Mouse (Mus musculus): ENCODE measurements around the gene Tubgcp5. TPM values are rescaled to one million over a fixed set of nuclear protein-coding genes. Genes with fewer than 3 reads are reported as not detected.
A peak's percentile ranks its signal among the peaks of the same experiment; 100 is the strongest.

Tubgcp5 gene
- polyA plus RNA-seq, 1 experiment from 2014 or later, result 30.5 TPM

DNA sequence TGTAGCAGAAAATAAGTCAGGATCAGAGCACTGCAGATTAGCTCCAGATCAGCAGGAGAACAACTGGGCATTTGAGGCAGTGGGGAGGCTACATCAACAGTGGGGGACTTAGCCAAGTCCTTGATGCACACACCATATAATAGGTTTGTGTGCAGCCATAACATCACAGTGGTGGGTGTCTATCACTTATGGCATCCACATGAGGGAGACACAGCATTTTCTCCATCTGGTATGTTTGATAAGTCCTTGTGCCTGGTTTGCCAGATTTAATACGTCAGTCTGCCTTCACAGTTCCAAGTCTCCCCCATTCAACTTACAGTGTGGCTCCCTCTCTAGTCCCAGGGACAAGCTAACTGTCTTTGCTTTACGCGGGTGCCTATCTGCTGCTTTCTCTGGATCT is 1.7 kb upstream of the Tubgcp5 start:
- DNase-seq (ENCODE audit: low spot score), result no peak
- Histone ChIP-seq H3K4me2 (replicated peaks; ENCODE audit: low read depth, low read length) (no peak overlapping the region), H3K27ac (ENCODE audit: low read depth, low read length) (no peak overlapping the region), H3K36me3 (ENCODE audit: control insufficient read depth, insufficient read depth, low read length) (peaks cover 10% of the 10 kb centered on the region; the same call in 1 of the 2 replicates), H3K27me3 (ENCODE audit: control insufficient read depth, insufficient read depth, low read length) (no peaks in the 10 kb centered on the region), H3K9me3 (ENCODE audit: control insufficient read depth, low read length) (no peaks in the 10 kb centered on the region), H3K4me3 (ENCODE audit: low read depth, low read length) (no peak overlapping the region), H3K4me1 (replicated peaks; ENCODE audit: control insufficient read depth, insufficient read depth, low read length) (no peaks in the 10 kb centered on the region), H3K9ac (ENCODE audit: low read depth, low read length) (no peak overlapping the region)
- ATAC-seq (ENCODE audit: low FRiP score), result no peak
- 83% methylated on average over 3 of the region's 3 CpGs for WGBS

DNA sequence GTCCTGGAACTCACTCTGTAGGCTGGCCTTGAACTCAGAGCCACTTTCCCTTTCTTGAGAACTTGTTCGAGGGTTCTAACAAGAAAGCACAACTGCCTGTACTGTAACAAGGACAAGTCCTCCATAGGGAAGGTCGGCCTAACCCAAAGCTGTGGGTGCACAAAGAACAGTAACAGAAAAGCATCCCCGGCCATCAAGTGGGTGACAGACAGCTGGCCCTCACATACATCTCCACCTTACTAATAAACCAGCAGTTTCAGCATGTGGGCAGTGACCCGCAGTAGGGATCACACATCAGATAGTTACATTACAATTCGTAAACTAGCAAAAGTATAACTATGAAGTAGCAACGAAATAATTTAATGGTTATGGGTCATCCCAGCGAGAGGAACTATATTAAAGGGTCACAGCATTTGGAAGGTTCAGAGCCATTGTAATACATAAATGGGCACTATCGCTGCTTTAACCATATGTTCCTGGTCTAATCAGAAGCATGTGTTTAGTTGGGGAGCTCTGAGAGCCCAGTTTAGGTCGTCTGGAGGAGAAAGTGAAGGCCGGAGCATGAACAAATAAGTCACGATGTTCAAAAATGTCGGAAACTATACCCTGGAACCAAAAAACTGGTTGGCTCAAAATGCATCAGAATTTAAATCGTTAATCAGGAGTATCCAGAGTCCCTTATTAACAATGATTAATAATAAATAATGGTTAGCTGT is 560 bp upstream of the Tubgcp5 start:
- H3K36me3 ChIP-seq (ENCODE audit: control insufficient read depth, insufficient read depth, low read length), result peaks cover 13% of the 10 kb centered on the region; the same call in 1 of the 2 replicates
- H3K9ac ChIP-seq (ENCODE audit: low read depth, low read length), result peak overlapping the region; percentile 87
- ATAC-seq (ENCODE audit: low FRiP score) (peak; percentile 48), DNase-seq (ENCODE audit: low spot score) (peak; percentile 48)
- WGBS, result 38% methylated on average over 13 of the region's 13 CpGs
- H3K9me3 ChIP-seq (ENCODE audit: control insufficient read depth, low read length), result no peaks in the 10 kb centered on the region
- no peak overlapping the region for H3K27ac ChIP-seq (ENCODE audit: low read depth, low read length)
- peak overlapping the region; percentile 64 for H3K4me2 ChIP-seq (replicated peaks; ENCODE audit: low read depth, low read length)
- no peaks in the 10 kb centered on the region for H3K4me1 ChIP-seq (replicated peaks; ENCODE audit: control insufficient read depth, insufficient read depth, low read length)
- peak overlapping the region; percentile 82 for H3K4me3 ChIP-seq (ENCODE audit: low read depth, low read length)
- H3K27me3 ChIP-seq (ENCODE audit: control insufficient read depth, insufficient read depth, low read length), result no peaks in the 10 kb centered on the region

DNA sequence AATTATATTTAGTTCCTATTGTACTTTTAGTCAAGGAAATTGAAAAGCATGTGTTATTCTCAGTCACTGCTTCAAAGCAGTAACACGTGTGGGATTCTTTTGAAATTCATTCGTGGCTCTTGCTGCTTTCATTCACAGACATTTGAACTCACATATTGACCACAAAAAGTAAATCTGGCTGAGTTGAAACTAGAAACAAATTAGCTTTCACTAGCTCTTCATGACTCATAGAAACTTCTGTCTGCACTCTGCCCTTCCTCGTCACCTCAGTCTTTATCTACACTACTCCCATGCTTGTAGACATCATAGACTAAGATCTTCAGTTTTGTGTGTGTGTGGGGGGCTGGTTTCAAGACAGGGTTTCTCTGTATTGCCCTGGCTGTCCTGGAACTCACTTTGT is 6.0 kb downstream of the Tubgcp5 start:
- DNase-seq (ENCODE audit: low spot score) (no peak), ATAC-seq (ENCODE audit: low FRiP score) (no peak)
- peaks cover 19% of the 10 kb centered on the region for H3K36me3 ChIP-seq (ENCODE audit: control insufficient read depth, insufficient read depth, low read length)
- no peaks in the 10 kb centered on the region for H3K9me3 ChIP-seq (ENCODE audit: control insufficient read depth, low read length)
- WGBS, result 90% methylated on average over 3 of the region's 3 CpGs
- H3K9ac ChIP-seq (ENCODE audit: low read depth, low read length), result no peak overlapping the region
- no peak overlapping the region for H3K4me2 ChIP-seq (replicated peaks; ENCODE audit: low read depth, low read length)
- no peak overlapping the region for H3K27ac ChIP-seq (ENCODE audit: low read depth, low read length)
- H3K4me3 ChIP-seq (ENCODE audit: low read depth, low read length), result no peak overlapping the region
- no peaks in the 10 kb centered on the region for H3K27me3 ChIP-seq (ENCODE audit: control insufficient read depth, insufficient read depth, low read length)
- H3K4me1 ChIP-seq (replicated peaks; ENCODE audit: control insufficient read depth, insufficient read depth, low read length), result no peaks in the 10 kb centered on the region

DNA sequence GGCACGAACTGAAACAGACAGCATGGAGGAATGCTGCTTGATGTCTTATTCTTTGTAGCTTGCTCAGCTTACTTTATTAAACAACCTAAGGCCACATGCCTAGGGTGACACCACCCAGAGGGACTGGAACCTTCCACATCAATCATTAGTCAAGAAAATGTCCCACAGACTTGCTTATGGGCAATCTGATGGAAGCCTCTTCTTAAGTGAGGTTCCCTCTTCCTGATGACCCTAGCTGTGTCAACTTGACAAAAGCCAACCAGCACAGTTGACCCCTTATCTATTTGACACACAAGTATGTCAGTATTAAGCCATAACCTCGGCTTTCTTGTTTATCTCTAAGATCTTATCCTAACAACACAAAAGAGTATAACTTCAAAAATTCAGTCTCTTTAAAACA is 16.0 kb downstream of the Tubgcp5 start:
- peaks cover 5% of the 10 kb centered on the region; the same call in 1 of the 2 replicates for H3K36me3 ChIP-seq (ENCODE audit: control insufficient read depth, insufficient read depth, low read length)
- no peaks in the 10 kb centered on the region for H3K27me3 ChIP-seq (ENCODE audit: control insufficient read depth, insufficient read depth, low read length)
- H3K27ac ChIP-seq (ENCODE audit: low read depth, low read length), result no peak overlapping the region
- DNase-seq (ENCODE audit: low spot score), result no peak
- no peak overlapping the region for H3K4me2 ChIP-seq (replicated peaks; ENCODE audit: low read depth, low read length)
- WGBS, result 96% methylated on average over 2 of the region's 2 CpGs
- no peak for ATAC-seq (ENCODE audit: low FRiP score)
- H3K4me1 ChIP-seq (replicated peaks; ENCODE audit: control insufficient read depth, insufficient read depth, low read length), result no peaks in the 10 kb centered on the region
- no peaks in the 10 kb centered on the region for H3K9me3 ChIP-seq (ENCODE audit: control insufficient read depth, low read length)
- H3K4me3 ChIP-seq (ENCODE audit: low read depth, low read length), result no peak overlapping the region
- H3K9ac ChIP-seq (ENCODE audit: low read depth, low read length), result no peak overlapping the region

DNA sequence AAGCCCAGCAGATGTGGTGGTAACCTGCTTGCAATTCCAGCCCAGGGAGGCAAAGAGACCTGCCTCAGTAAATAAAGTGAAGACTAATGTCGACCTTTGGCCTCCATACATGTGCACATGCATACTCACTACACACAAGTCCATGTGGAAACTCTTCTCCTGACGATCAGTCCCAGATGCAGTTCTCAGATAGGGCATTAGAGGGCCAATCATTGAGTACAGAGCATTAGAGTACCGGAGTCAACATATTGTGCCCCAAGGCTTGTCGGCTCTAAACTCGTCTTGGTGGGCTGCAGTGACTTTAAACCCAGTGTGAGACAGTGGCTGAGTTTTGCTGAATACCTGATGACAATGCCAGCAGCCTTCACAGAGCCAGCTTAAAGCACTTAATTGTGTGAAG is 30.5 kb downstream of the Tubgcp5 start:
- Histone ChIP-seq H3K9me3 (ENCODE audit: control insufficient read depth, low read length) (no peaks in the 10 kb centered on the region), H3K4me1 (replicated peaks; ENCODE audit: control insufficient read depth, insufficient read depth, low read length) (no peaks in the 10 kb centered on the region), H3K9ac (ENCODE audit: low read depth, low read length) (no peak overlapping the region), H3K27ac (ENCODE audit: low read depth, low read length) (no peak overlapping the region), H3K4me2 (replicated peaks; ENCODE audit: low read depth, low read length) (no peak overlapping the region), H3K4me3 (ENCODE audit: low read depth, low read length) (no peak overlapping the region), H3K27me3 (ENCODE audit: control insufficient read depth, insufficient read depth, low read length) (no peaks in the 10 kb centered on the region), H3K36me3 (ENCODE audit: control insufficient read depth, insufficient read depth, low read length) (peaks cover 11% of the 10 kb centered on the region; the same call in 1 of the 2 replicates)
- ATAC-seq (ENCODE audit: low FRiP score), result no peak
- WGBS, result 83% methylated on average over 5 of the region's 5 CpGs
- DNase-seq (ENCODE audit: low spot score), result no peak

DNA sequence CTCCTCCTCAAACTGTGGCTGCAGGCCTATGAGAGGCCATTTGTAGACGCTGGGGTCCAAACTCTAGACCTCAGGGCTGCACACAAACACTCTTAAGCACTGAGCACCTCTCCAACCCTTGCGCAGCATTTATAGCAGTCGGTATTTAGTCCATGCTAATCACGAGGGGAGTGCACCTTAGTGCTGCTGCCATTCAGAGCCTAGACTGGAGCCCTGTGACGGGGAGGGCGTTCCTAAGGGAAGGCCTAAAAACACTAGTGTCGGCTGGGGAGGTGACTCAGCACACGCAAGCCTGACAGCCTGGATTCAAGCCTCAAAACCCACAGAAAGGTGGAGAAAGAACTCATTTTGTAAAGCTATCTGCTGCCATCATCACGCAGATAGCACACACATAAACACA is 33.6 kb downstream of the Tubgcp5 start:
- no peak overlapping the region for H3K9ac ChIP-seq (ENCODE audit: low read depth, low read length)
- no peak overlapping the region for H3K4me2 ChIP-seq (replicated peaks; ENCODE audit: low read depth, low read length)
- WGBS, result 92% methylated on average over 9 of the region's 9 CpGs
- ATAC-seq (ENCODE audit: low FRiP score) (no peak), DNase-seq (ENCODE audit: low spot score) (no peak)
- no peak overlapping the region for H3K27ac ChIP-seq (ENCODE audit: low read depth, low read length)
- H3K9me3 ChIP-seq (ENCODE audit: control insufficient read depth, low read length), result no peaks in the 10 kb centered on the region
- H3K4me3 ChIP-seq (ENCODE audit: low read depth, low read length), result no peak overlapping the region
- H3K27me3 ChIP-seq (ENCODE audit: control insufficient read depth, insufficient read depth, low read length), result no peaks in the 10 kb centered on the region
- H3K4me1 ChIP-seq (replicated peaks; ENCODE audit: control insufficient read depth, insufficient read depth, low read length), result no peaks in the 10 kb centered on the region
- 0 out of 2 replicates have a peak, but pooled peaks cover 4% of the 10 kb centered on the region for H3K36me3 ChIP-seq (ENCODE audit: control insufficient read depth, insufficient read depth, low read length)

DNA sequence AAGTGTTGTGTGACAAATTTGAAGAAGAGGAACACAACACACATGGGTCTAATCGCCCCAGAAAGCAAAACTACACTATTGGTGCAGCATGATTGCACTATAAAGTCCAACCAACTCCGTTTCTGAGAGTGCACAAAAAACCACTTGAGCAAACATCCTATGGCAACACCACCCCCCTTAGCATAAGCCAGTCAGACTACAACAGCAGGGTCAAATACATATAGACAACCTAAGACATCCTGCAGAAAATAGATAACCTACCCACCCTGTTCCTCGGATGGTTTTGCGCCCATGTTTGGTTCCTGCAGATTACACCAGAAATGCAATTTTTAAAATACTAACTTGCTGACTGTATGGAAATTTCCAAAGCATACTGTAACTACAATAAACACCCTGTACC is 42.9 kb downstream of the Tubgcp5 start:
- Histone ChIP-seq H3K27ac (ENCODE audit: low read depth, low read length) (no peak overlapping the region), H3K36me3 (ENCODE audit: control insufficient read depth, insufficient read depth, low read length) (no peaks in the 10 kb centered on the region), H3K9ac (ENCODE audit: low read depth, low read length) (no peak overlapping the region), H3K4me1 (replicated peaks; ENCODE audit: control insufficient read depth, insufficient read depth, low read length) (no peaks in the 10 kb centered on the region), H3K9me3 (ENCODE audit: control insufficient read depth, low read length) (no peaks in the 10 kb centered on the region), H3K4me2 (replicated peaks; ENCODE audit: low read depth, low read length) (no peak overlapping the region), H3K4me3 (ENCODE audit: low read depth, low read length) (no peak overlapping the region), H3K27me3 (ENCODE audit: control insufficient read depth, insufficient read depth, low read length) (no peaks in the 10 kb centered on the region)
- ATAC-seq (ENCODE audit: low FRiP score), result no peak
- no peak for DNase-seq (ENCODE audit: low spot score)
- WGBS, result 85% methylated on average over 4 of the region's 4 CpGs

DNA sequence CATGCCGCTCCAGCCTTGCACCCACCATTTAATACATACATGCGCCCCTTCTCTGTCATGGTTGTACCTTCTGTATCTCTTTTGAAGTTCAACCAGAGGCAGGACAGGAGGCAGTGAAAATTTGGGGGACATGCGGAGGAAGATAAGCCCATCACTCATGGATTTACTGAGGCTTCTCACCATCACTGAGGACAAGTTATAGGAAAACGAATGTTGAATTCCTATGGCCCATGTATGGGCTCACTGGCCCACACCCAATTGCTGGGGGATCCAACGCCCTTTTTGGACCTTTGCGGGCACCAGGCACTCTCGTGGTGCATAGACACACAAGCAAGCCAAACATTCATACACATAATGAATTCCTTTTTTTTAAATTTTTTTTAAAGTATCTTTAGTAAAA is 47.5 kb downstream of the Tubgcp5 start, which contains the start of gene Cyfip1:
Cyfip1 (plus strand) TSS at position 301 of the 400 bp plus-strand sequence.
- peak; percentile 48 for ATAC-seq (ENCODE audit: low FRiP score)
- Histone ChIP-seq H3K27ac (ENCODE audit: low read depth, low read length) (peak within 1 kb of the TSS; percentile 86), H3K9me3 (ENCODE audit: control insufficient read depth, low read length) (no peaks in the 10 kb centered on the region), H3K36me3 (ENCODE audit: control insufficient read depth, insufficient read depth, low read length) (no peaks in the 10 kb centered on the region), H3K4me2 (replicated peaks; ENCODE audit: low read depth, low read length) (peak within 1 kb of the TSS; percentile 46), H3K4me3 (ENCODE audit: low read depth, low read length) (peak within 1 kb of the TSS; percentile 84), H3K9ac (ENCODE audit: low read depth, low read length) (peak within 1 kb of the TSS; percentile 88), H3K4me1 (replicated peaks; ENCODE audit: control insufficient read depth, insufficient read depth, low read length) (no peaks in the 10 kb centered on the region), H3K27me3 (ENCODE audit: control insufficient read depth, insufficient read depth, low read length) (no peaks in the 10 kb centered on the region)
- 45% methylated on average over 7 of the region's 7 CpGs for whole genome bisulfite sequencing
- no peak for DNase-seq (ENCODE audit: low spot score)

DNA sequence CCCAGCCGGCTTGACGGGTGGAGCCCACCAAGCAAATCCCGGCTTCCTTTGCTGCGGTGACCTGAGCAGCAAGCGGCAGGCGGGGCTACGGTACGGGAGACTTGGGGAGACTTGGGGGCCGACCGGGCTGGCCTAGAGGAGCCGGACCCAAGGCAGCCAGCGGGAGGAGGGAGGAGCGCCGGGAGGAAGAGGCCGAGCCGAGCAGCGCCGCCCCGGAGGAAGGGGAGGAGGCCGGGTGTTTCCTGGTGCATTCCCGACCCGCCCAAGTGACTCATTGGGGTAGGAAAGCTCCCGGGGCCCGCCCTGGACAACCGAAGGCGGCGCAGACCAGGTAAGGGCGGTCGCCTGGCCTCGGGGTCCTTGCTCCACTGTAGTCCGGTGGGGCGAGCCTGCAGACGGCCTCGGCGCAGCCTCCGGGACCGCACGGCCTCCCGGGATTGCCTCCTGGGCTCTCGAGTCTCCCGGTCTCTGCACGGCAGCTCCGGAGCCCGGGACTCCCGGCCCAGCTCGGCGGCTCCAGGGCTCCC is 48.1 kb downstream of the Tubgcp5 start:
- Histone ChIP-seq H3K4me2 (replicated peaks; ENCODE audit: low read depth, low read length) (peak overlapping the region; percentile 46), H3K9me3 (ENCODE audit: control insufficient read depth, low read length) (no peaks in the 10 kb centered on the region), H3K36me3 (ENCODE audit: control insufficient read depth, insufficient read depth, low read length) (no peaks in the 10 kb centered on the region), H3K4me1 (replicated peaks; ENCODE audit: control insufficient read depth, insufficient read depth, low read length) (no peaks in the 10 kb centered on the region), H3K9ac (ENCODE audit: low read depth, low read length) (peak overlapping the region; percentile 88), H3K27ac (ENCODE audit: low read depth, low read length) (peak overlapping the region; percentile 86), H3K4me3 (ENCODE audit: low read depth, low read length) (peak overlapping the region; percentile 84), H3K27me3 (ENCODE audit: control insufficient read depth, insufficient read depth, low read length) (no peaks in the 10 kb centered on the region)
- peak; percentile 95 for ATAC-seq (ENCODE audit: low FRiP score)
- WGBS, result under 1% methylated on average over 42 of the region's 47 CpGs
- DNase-seq (ENCODE audit: low spot score), result peak; percentile 85

Data from hindbrain, embryonic 11.5 days (tissue).